Comparison of ENCODE assay signal across 21 mouse cellular contexts in the genomic region with DNA sequence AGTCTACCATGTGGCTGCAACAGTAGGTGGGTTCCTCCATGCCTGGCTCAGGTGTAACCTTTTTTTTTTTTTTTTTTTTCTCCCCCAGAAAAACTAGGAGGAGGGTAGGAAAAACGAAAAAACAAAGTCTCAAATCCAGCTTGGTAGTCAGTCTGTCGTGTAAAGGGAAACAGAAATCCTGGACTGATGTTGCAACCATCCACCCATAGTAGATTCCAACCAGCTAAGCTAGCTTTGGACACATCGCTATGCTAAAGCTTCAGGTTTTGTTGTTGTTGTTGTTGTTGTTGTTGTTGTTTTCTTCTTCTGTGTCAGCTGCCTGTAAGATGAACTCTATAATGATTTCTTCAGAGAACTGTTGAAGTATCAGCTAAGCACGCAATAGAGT. TPM values are rescaled to one million over a fixed set of nuclear protein-coding genes. Genes with fewer than 3 reads are reported as not detected.
DNase-seq lines count a peak whose midpoint lies in the region; ATAC-seq and TF ChIP-seq lines count a peak whose summit lies in the region.
"Had no signal": no experiment of that assay in that cellular context is flagged by ENCODE, and none has a peak within 500 bp of the region (broad histone marks: within the 10 kb centered on the region; RNA-seq: fewer than 3 reads in every experiment).

No protein-coding gene starts in this region.

- no peak for TF ChIP-seq EP300 in liver, postnatal 0 days (IDR thresholded peaks at IDR 0.05; ENCODE audit: low read depth)

- TF ChIP-seq CTCF in layer of hippocampus, adult 2 months (conservative IDR thresholded peaks at IDR 0.05): no peak
- TF ChIP-seq CTCF in liver, postnatal 0 days (IDR thresholded peaks at IDR 0.05; ENCODE audit: low read depth): no peak

- ATAC-seq in heart, embryonic 16.5 days (replicated peaks; ENCODE audit: extremely low read depth, insufficient read depth, low FRiP score): no peak
- ATAC-seq in intestine, embryonic 15.5 days: peak; percentile 32; the same call in 1 of the 2 replicates
- peak; percentile 75 for ATAC-seq in liver, postnatal 0 days
- ATAC-seq: activated CD4-positive, CD25-positive, alpha-beta regulatory T cell, adult 4 months; forebrain, postnatal 0 days had no signal

- no peak overlapping the region for H3K9ac ChIP-seq in heart, embryonic 16.5 days (ENCODE audit: low read length)
- H3K9ac ChIP-seq in intestine, embryonic 15.5 days: no peak overlapping the region
- H3K9ac ChIP-seq in liver, postnatal 0 days (replicated peaks): no peak overlapping the region
- H3K9ac ChIP-seq: forebrain, postnatal 0 days; limb, embryonic 12.5 days had no signal

- H3K27me3 ChIP-seq in heart, embryonic 16.5 days (ENCODE audit: control insufficient read depth, insufficient read depth, low read length): no peaks in the 10 kb centered on the region
- H3K27me3 ChIP-seq in intestine, embryonic 15.5 days (replicated peaks): no peaks in the 10 kb centered on the region
- no peaks in the 10 kb centered on the region for H3K27me3 ChIP-seq in liver, postnatal 0 days (ENCODE audit: insufficient read depth, low read length)
- H3K27me3 ChIP-seq: limb, embryonic 12.5 days had no signal

- H3K4me3 ChIP-seq in heart, embryonic 16.5 days (ENCODE audit: low read length): no peak overlapping the region
- no peak overlapping the region for H3K4me3 ChIP-seq in layer of hippocampus, adult 2 months
- no peak overlapping the region for H3K4me3 ChIP-seq in intestine, embryonic 15.5 days (replicated peaks)
- no peak overlapping the region for H3K4me3 ChIP-seq in liver, postnatal 0 days (ENCODE audit: low read depth, low read length)
- H3K4me3 ChIP-seq: erythroblast, embryonic 14.5 days; gastrocnemius, adult 2 months; limb, embryonic 12.5 days had no signal

- H3K27ac ChIP-seq in heart, embryonic 16.5 days (ENCODE audit: low read length): peak overlapping the region; percentile 10; the same call in 1 of the 2 replicates
- peak overlapping the region; percentile 59 for H3K27ac ChIP-seq in layer of hippocampus, adult 2 months
- no peak overlapping the region for H3K27ac ChIP-seq in intestine, embryonic 15.5 days
- H3K27ac ChIP-seq in liver, postnatal 0 days (ENCODE audit: low read depth): peak overlapping the region; percentile 78
- H3K27ac ChIP-seq: gastrocnemius, adult 2 months; limb, embryonic 12.5 days had no signal

- DNase-seq in heart, adult 9 months (ENCODE audit: low spot score in 2 of 2): no peak
- DNase-seq in layer of hippocampus, adult 2 months (ENCODE audit: low spot score in 2 of 2): no peak
- DNase-seq in layer of hippocampus, adult 18-20 months (ENCODE audit: low spot score in 2 of 2): no peak
- no peak for DNase-seq in liver, postnatal 0 days
- no peak for DNase-seq in right cerebral cortex, postnatal 10 days (ENCODE audit: low spot score in 2 of 2)
- DNase-seq: B cell, adult 2 months; cerebellum, adult 2 months; gastrocnemius, adult 2 months; thymus, adult 18-20 months had no signal

- H3K9me3 ChIP-seq in heart, embryonic 16.5 days (replicated peaks; ENCODE audit: control insufficient read depth, low read length): no peaks in the 10 kb centered on the region
- no peaks in the 10 kb centered on the region for H3K9me3 ChIP-seq in intestine, embryonic 15.5 days
- H3K9me3 ChIP-seq in liver, postnatal 0 days (ENCODE audit: low read length): no peaks in the 10 kb centered on the region
- H3K9me3 ChIP-seq: limb, embryonic 12.5 days had no signal

- peaks cover 12% of the 10 kb centered on the region for H3K4me1 ChIP-seq in heart, embryonic 16.5 days (ENCODE audit: control insufficient read depth, insufficient read depth, low read length)
- H3K4me1 ChIP-seq in intestine, embryonic 15.5 days (replicated peaks): no peaks in the 10 kb centered on the region; the same call in 1 of the 2 replicates
- H3K4me1 ChIP-seq in liver, postnatal 0 days (ENCODE audit: insufficient read depth): peaks cover 5% of the 10 kb centered on the region; the same call in 1 of the 2 replicates

- no peaks in the 10 kb centered on the region for H3K36me3 ChIP-seq in heart, embryonic 16.5 days (ENCODE audit: control insufficient read depth, insufficient read depth)
- no peaks in the 10 kb centered on the region for H3K36me3 ChIP-seq in intestine, embryonic 15.5 days
- no peaks in the 10 kb centered on the region for H3K36me3 ChIP-seq in liver, postnatal 0 days (replicated peaks; ENCODE audit: insufficient read depth, low read length)
- H3K36me3 ChIP-seq: limb, embryonic 12.5 days had no signal

- no peak overlapping the region for H3K4me2 ChIP-seq in heart, embryonic 16.5 days (ENCODE audit: low read depth, low read length)
- H3K4me2 ChIP-seq in intestine, embryonic 15.5 days (replicated peaks): no peak overlapping the region
- H3K4me2 ChIP-seq in liver, postnatal 0 days (ENCODE audit: low read depth, low read length): no peak overlapping the region
- H3K4me2 ChIP-seq: limb, embryonic 12.5 days had no signal

- WGBS in heart, embryonic 16.5 days: 63% methylated on average over 4 of the region's 4 CpGs
- WGBS in intestine, embryonic 15.5 days: 57% methylated on average over 4 of the region's 4 CpGs
- WGBS in liver, postnatal 0 days (ENCODE audit: insufficient replicate concordance): 63% methylated on average over 4 of the region's 4 CpGs

RNA-seq across cellular contexts. Expression of a gene that starts 49.7 kb away (rescaled TPM):
- polyA plus RNA-seq in heart, embryonic 16.5 days (2015; fragmentation: Nextera tagmentation; extraction: Ambion mirVana): 0.71 TPM in 1 of 2 replicates, not detected in the other
- not detected for total RNA-seq in layer of hippocampus, adult 2 months (2021)
- not detected for total RNA-seq in layer of hippocampus, adult 18-20 months (2021)
- polyA plus RNA-seq in intestine, embryonic 15.5 days (2015; fragmentation: Nextera tagmentation; extraction: Ambion mirVana): not detected in 2 replicates
- polyA plus RNA-seq in liver, postnatal 0 days (2015; fragmentation: Nextera tagmentation; extraction: Ambion mirVana): not detected in 2 replicates
- total RNA-seq: adrenal gland, postnatal 14 days; forebrain, postnatal 0 days; gastrocnemius, adult 2 months; hematopoietic stem cell, adult 5-6 weeks; left cerebral cortex, adult 8-10 months had no signal
- polyA plus RNA-seq: activated CD4-positive, CD25-positive, alpha-beta regulatory T cell, adult 4 months; embryonic facial prominence, embryonic 11.5 days; erythroblast, embryonic 14.5 days; forebrain, postnatal 0 days; limb, embryonic 12.5 days; lung, embryonic 16.5 days; midbrain, embryonic 14.5 days had no signal

RNA-seq across cellular contexts. Expression of a gene that starts 59.6 kb away (rescaled TPM):
- 72.6 and 83.7 TPM in 2 replicates for polyA plus RNA-seq in heart, embryonic 16.5 days (2015; fragmentation: Nextera tagmentation; extraction: Ambion mirVana)
- 10 to 100 TPM; 59.6 to 65.6 TPM for total RNA-seq in layer of hippocampus, adult 2 months (2021)
- 10 to 100 TPM; 64.1 to 66.4 TPM for total RNA-seq in layer of hippocampus, adult 18-20 months (2021)
- 59.6 and 62.7 TPM in 2 replicates for polyA plus RNA-seq in intestine, embryonic 15.5 days (2015; fragmentation: Nextera tagmentation; extraction: Ambion mirVana)
- 52.9 and 56.7 TPM in 2 replicates for polyA plus RNA-seq in liver, postnatal 0 days (2015; fragmentation: Nextera tagmentation; extraction: Ambion mirVana)
